Mouse (Mus musculus) heart, postnatal 0 days (tissue): ENCODE measurements at regions not wholly inside any gene's neighbourhood (a gene's known extent, or its start where the extent isn't known, plus 50 kb on each side); places are given as distances from the start of the nearest gene placed in this dataset.
A peak's percentile ranks its signal among the peaks of the same experiment; 100 is the strongest.

Experiments
- ATAC-seq: fragments of 200-750 bp; cut with Nextera tagmentation; 2 replicates; pipeline ENCODE4 v1.8.0; 2017; ENCODE audit warnings: low read depth, moderate number of reproducible peaks, moderate library complexity; ENCODE audit not compliant: insufficient read depth
- DNase-seq: peaks from one replicate; pipeline ENCODE4 v3.0.0-alpha.2; 2016; ENCODE audit warnings: low spot score
- H3K27ac ChIP-seq: fragments of 300-500 bp; sonication (generic); 2 replicates; pipeline ENCODE4 v1.5.1; 2014; ENCODE audit warnings: low read depth, mild to moderate bottlenecking
- H3K27me3 ChIP-seq: fragments of 300-500 bp; sonication (generic); 2 replicates; pipeline ENCODE4 v1.6.1; 2014; ENCODE audit warnings: low read length, mixed read lengths; ENCODE audit not compliant: control insufficient read depth, insufficient read depth
- H3K36me3 ChIP-seq: fragments of 300-500 bp; sonication (generic); replicated peaks from 2 replicates; pipeline ENCODE4 v1.6.1; 2014; ENCODE audit warnings: low read length, mixed read lengths; ENCODE audit not compliant: control insufficient read depth, insufficient read depth
- H3K4me1 ChIP-seq: fragments of 300-500 bp; sonication (generic); 2 replicates; pipeline ENCODE4 v1.6.1; 2014; ENCODE audit warnings: antibody characterized with exemption; ENCODE audit not compliant: control insufficient read depth, insufficient read depth
- H3K4me2 ChIP-seq: fragments of 300-500 bp; sonication (generic); 2 replicates; pipeline ENCODE4 v1.6.1; 2014; ENCODE audit warnings: low read depth, mild to moderate bottlenecking, low read length, moderate library complexity
- H3K4me3 ChIP-seq: fragments of 300-500 bp; sonication (generic); 2 replicates; pipeline ENCODE4 v1.5.1; 2014; ENCODE audit warnings: low read depth, low read length
- H3K9ac ChIP-seq: fragments of 300-500 bp; sonication (generic); replicated peaks from 2 replicates; pipeline ENCODE4 v1.6.1; 2014; ENCODE audit warnings: low read depth, low read length, mixed read lengths
- H3K9me3 ChIP-seq: fragments of 300-500 bp; sonication (generic); replicated peaks from 2 replicates; pipeline ENCODE4 v1.6.1; 2016; ENCODE audit warnings: low read length; ENCODE audit not compliant: control insufficient read depth
- CTCF ChIP-seq: IDR thresholded peaks from 2 replicates; pipeline ENCODE4 v1.5.1; 2016; ENCODE audit warnings: antibody characterized with exemption, control low read depth, low read depth
- EP300 ChIP-seq: IDR thresholded peaks from 2 replicates; pipeline ENCODE4 v1.6.1; 2016; ENCODE audit warnings: antibody characterized with exemption, low read depth
- WGBS: fragments of 180-500 bp; shearing (Covaris S2); extraction: QIAGEN DNeasy Blood & Tissue Kit; methylation state at CpG from one replicate; pipeline ENCODE4 v1.1.7; 2014; 5-methylcytosine and 5-hydroxymethylcytosine counted together

DNA sequence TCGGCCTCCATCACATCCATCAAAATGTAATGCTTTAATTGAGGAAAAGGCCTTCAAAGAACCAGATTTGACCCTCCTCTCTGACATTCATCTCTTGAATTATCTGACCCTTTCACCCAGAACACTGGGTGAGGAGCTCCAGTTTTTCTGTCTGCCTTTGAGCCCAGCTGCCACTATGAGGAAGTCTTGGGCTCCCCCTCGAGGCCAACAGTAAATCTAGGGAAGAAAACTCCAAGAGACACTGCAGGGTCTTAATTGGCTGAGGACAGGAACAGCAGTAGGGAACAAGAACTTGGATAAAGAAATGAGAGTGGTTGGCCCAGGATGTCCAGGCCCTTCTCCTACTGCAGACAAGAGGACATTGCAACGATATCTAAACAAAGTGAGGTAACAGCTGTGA, 514.3 kb upstream of the Castor2 start:
- TF ChIP-seq EP300 (no peak), CTCF (peak; percentile 57)
- ATAC-seq (no peak), DNase-seq (peak; percentile 40)
- H3K4me2 ChIP-seq: no peak overlapping the region
- no peaks in the 10 kb centered on the region for H3K36me3 ChIP-seq
- H3K4me3 ChIP-seq: no peak overlapping the region
- no peaks in the 10 kb centered on the region for H3K4me1 ChIP-seq
- 29% methylated on average over 3 of the region's 3 CpGs for WGBS
- H3K27me3 ChIP-seq: no peaks in the 10 kb centered on the region
- no peak overlapping the region for H3K27ac ChIP-seq
- H3K9ac ChIP-seq: no peak overlapping the region
- H3K9me3 ChIP-seq: no peaks in the 10 kb centered on the region

DNA sequence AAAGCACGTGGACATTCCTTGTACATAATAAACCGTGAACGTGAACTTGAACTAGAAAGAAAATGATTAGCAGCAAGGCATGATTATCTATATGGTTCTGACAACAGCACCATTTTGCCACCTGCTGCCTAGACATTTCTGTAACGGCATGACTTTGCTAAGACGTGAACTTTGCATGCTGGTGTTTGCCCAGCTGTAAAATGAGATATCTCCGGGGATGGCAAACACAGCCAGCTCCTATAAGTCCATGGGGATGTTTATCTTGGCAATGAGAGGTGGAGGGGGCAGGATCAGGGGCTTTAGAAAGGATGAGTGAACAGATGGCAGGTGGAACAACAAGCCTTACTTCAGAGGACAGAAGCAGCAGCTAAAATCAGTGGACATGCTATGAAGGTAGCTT, 522.9 kb upstream of the Castor2 start:
- 70% methylated on average over 6 of the region's 6 CpGs for WGBS
- Histone ChIP-seq H3K27me3 (no peaks in the 10 kb centered on the region), H3K36me3 (no peaks in the 10 kb centered on the region), H3K27ac (no peak overlapping the region), H3K9me3 (no peaks in the 10 kb centered on the region), H3K4me3 (no peak overlapping the region), H3K4me1 (no peaks in the 10 kb centered on the region), H3K4me2 (no peak overlapping the region), H3K9ac (no peak overlapping the region)
- no peak for DNase-seq
- TF ChIP-seq CTCF (no peak), EP300 (no peak)
- no peak for ATAC-seq

DNA sequence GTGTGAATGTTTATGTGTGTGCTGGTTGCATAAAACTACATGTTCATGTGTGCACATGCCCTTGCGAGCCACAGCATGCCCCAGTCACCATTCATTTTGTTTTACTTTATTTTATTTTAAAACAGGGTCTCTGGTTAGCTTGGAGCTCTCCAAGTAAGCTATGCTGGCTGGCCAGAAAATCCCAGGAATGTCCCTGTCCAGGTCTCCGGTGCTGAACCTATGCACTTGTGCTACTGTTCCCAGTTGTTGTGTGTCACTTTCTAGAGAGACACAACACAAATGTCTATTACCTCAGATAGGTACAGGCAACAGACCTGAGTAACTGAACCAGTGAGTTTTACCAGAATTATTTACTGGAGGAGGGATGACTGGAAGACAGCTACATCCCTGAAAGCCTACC, 530.4 kb upstream of the Castor2 start:
- DNase-seq (peak; percentile 6), ATAC-seq (no peak)
- Histone ChIP-seq H3K9ac (no peak overlapping the region), H3K9me3 (0 out of 2 replicates have a peak, but pooled peaks cover 3% of the 10 kb centered on the region), H3K4me3 (no peak overlapping the region), H3K27ac (no peak overlapping the region), H3K4me1 (no peaks in the 10 kb centered on the region), H3K4me2 (no peak overlapping the region), H3K36me3 (no peaks in the 10 kb centered on the region), H3K27me3 (no peaks in the 10 kb centered on the region)
- WGBS: 54% methylated on average over 2 of the region's 2 CpGs
- TF ChIP-seq EP300 (no peak), CTCF (no peak)

DNA sequence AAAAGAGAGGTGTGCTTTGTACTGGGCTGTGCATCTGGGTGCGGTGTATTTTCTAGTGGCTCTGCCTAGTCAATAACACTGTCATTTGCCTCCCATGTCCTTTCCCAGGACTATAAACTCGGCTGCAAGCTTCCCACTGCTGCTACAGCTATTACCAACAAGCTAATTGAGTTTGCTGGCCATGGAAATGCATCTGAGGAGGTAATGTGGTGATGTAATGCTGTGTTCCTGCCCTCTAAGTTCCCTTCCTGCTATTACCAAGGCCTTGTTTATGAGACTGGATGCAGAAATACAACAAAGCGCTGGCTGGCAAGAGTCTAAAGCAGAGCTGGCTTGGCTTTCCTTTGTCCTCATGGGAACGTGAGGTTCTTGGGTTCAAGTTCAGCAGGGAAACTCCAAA, 533.0 kb upstream of the Castor2 start:
- DNase-seq (no peak), ATAC-seq (no peak)
- no peaks in the 10 kb centered on the region for H3K27me3 ChIP-seq
- no peak overlapping the region for H3K27ac ChIP-seq
- 0 out of 2 replicates have a peak, but pooled peaks cover 3% of the 10 kb centered on the region for H3K9me3 ChIP-seq
- WGBS: 72% methylated on average over 4 of the region's 4 CpGs
- TF ChIP-seq EP300 (no peak), CTCF (no peak)
- no peaks in the 10 kb centered on the region for H3K4me1 ChIP-seq
- H3K4me3 ChIP-seq: no peak overlapping the region
- no peaks in the 10 kb centered on the region for H3K36me3 ChIP-seq
- no peak overlapping the region for H3K4me2 ChIP-seq
- H3K9ac ChIP-seq: no peak overlapping the region

DNA sequence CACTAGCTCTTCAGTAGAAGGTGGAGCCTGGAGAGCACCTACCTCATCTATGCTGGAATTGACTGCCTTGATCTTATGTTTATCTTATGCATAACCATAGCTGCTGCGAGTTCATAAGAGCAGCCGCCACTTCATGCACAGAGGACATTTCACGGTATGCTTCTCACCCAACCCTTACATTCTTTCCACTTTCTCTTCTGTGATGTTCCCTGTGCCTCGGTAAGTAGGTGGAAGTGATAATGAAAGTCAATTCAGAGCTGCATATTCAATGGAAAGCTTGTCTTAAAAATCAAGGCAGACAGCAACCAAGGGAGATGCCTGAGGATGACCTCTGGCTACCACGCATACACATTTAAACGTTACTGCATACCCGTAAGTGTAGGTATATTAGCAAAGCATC, 548.9 kb upstream of the Castor2 start:
- TF ChIP-seq EP300: no peak
- no peak for TF ChIP-seq CTCF
- Histone ChIP-seq H3K9ac (no peak overlapping the region), H3K4me1 (no peaks in the 10 kb centered on the region), H3K9me3 (no peaks in the 10 kb centered on the region), H3K27me3 (no peaks in the 10 kb centered on the region), H3K27ac (no peak overlapping the region), H3K4me2 (no peak overlapping the region), H3K4me3 (no peak overlapping the region), H3K36me3 (no peaks in the 10 kb centered on the region)
- ATAC-seq: no peak
- no peak for DNase-seq
- 80% methylated on average over 7 of the region's 7 CpGs for WGBS

DNA sequence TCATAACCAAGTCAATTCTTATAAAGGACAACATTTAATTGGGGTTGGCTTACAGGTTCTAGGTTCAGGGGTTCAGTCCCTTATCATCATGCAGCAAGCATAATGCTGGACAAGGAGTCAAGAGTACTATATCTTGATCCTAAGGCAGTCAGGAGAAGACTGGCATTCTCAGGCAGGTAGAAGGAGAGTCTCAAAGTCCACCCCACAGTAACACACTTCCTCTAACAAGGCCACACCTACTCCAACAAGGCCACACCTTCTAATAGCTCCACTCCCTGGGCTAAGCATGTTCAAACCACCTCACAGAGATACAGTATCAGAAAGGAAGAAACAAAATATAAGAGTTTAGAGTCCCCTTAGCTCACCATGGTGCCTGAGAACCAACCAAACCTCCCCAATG, 557.3 kb upstream of the Castor2 start:
- no peak for ATAC-seq
- Histone ChIP-seq H3K4me3 (no peak overlapping the region), H3K27me3 (no peaks in the 10 kb centered on the region), H3K9me3 (peaks cover 11% of the 10 kb centered on the region; the same call in 1 of the 2 replicates), H3K4me2 (no peak overlapping the region), H3K9ac (no peak overlapping the region), H3K27ac (no peak overlapping the region), H3K4me1 (no peaks in the 10 kb centered on the region), H3K36me3 (no peaks in the 10 kb centered on the region)
- DNase-seq: no peak
- TF ChIP-seq EP300 (no peak), CTCF (no peak)
